Mouse (Mus musculus) limb, embryonic 10.5 days (tissue): ENCODE measurements around the gene Ssr2. TPM values are rescaled to one million over a fixed set of nuclear protein-coding genes. Genes with fewer than 3 reads are reported as not detected.
A peak's percentile ranks its signal among the peaks of the same experiment; 100 is the strongest.

Experiments
- DNase-seq: peaks from one replicate; pipeline ENCODE4 v3.0.0-alpha.2; 2017; ENCODE audit warnings: low spot score
- H3K27ac ChIP-seq: fragments of 300-500 bp; sonication (generic); 2 replicates; pipeline ENCODE4 v1.5.1; 2016; ENCODE audit warnings: mild to moderate bottlenecking
- H3K27me3 ChIP-seq: fragments of 300-500 bp; sonication (generic); 2 replicates; pipeline ENCODE4 v1.6.1; 2016; ENCODE audit warnings: low read depth, mild to moderate bottlenecking; ENCODE audit not compliant: poor library complexity, severe bottlenecking
- H3K36me3 ChIP-seq: fragments of 300-500 bp; sonication (generic); 2 replicates; pipeline ENCODE4 v1.6.1; 2016; ENCODE audit warnings: mild to moderate bottlenecking, moderate library complexity
- H3K4me1 ChIP-seq: fragments of 300-500 bp; sonication (generic); 2 replicates; pipeline ENCODE4 v1.6.1; 2016
- H3K4me3 ChIP-seq: fragments of 300-500 bp; sonication (generic); 2 replicates; pipeline ENCODE4 v1.5.1; 2016; ENCODE audit warnings: mild to moderate bottlenecking, moderate library complexity
- H3K9me3 ChIP-seq: fragments of 300-500 bp; sonication (generic); replicated peaks from 2 replicates; pipeline ENCODE4 v1.6.1; 2016; ENCODE audit warnings: mild to moderate bottlenecking
- WGBS: fragments of 180-500 bp; shearing (Covaris S2); methylation state at CpG from one replicate; pipeline ENCODE4 v1.1.7; 2016; 5-methylcytosine and 5-hydroxymethylcytosine counted together
- polyA plus RNA-seq: library from polyadenylated mRNA; unstranded; fragments of >200 nt; fragmentation: Nextera tagmentation; extraction: Ambion mirVana; gene quantifications from 2 replicates; pipeline ENCODE4 v1.2.1, GENCODE M21; 2016

Ssr2 gene
- polyA plus RNA-seq, 1 experiment from 2014 or later = 199 TPM

DNA sequence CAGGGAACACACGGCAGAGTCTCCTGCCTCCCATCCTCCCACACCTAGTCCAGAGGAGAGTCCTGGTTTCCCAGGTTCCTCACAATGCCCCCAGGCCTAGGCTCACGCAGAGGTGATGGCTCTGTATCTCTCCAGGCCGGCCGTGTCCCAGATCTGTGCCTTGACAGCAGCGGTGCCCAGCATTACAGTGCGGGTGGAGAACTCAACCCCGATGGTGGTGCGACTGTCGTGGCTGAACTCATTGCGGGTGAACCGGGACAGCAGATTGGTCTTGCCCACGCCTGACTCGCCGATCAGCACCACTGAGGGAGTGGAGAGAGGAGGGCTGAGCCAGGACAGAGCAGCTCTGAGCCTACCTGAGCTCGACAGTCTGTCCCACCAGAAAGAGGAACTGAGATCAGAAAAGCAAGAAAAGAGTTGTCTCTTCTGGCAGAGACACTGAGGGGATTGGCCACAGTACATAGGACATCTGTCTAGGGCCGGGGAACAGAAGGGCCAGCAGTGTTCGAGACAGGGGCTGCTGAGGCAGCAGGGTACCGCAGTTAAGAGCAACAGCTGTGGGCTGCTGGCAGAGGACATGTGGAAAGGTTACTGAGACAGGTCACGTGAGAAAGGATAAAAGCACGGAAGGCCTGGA lies 30.6 kb upstream of the Ssr2 start:
- Histone ChIP-seq H3K27ac (no peak overlapping the region), H3K4me3 (no peak overlapping the region), H3K9me3 (no peaks in the 10 kb centered on the region), H3K36me3 (peaks cover 26% of the 10 kb centered on the region), H3K27me3 (no peaks in the 10 kb centered on the region), H3K4me1 (peaks cover 31% of the 10 kb centered on the region)
- 67% methylated on average over 20 of the region's 20 CpGs for WGBS
- no peak for DNase-seq

DNA sequence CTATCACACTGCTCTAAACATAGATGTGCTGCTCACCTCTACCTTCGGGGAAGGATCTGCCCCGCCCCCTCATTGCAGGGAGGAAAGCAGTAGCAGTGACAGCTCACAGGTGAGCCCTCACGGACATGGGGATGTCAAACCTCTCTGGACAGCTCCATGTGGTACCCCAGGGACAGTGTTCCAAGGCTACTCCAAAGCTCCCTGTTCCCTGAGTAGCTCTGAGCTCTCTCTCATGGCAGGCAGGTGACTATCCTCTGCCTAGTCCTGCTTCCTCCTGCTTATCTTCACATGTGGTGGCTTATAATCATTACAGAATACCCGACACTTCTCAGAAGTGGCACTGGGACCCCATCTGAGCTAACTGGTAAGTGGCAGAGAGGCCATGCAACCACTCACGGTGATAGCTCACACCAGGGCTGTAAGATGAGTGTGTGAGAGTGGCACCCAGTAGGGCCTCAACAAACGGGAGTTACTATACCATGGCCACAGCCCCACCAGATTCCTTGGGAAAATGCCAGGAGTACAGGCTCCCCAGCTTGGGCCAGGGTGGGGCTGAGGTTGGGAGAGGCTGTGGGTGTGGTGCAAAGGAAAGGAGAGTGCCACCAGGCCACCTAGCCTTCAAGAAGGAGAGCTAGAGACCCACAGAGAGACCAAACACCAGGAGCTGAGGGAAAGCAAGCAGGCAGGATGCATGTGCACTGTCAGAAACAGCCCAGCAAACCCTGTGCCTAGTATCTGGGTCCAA lies 28.8 kb upstream of the Ssr2 start:
- Histone ChIP-seq H3K9me3 (no peaks in the 10 kb centered on the region), H3K27me3 (no peaks in the 10 kb centered on the region), H3K4me3 (no peak overlapping the region), H3K36me3 (peaks cover 8% of the 10 kb centered on the region), H3K27ac (no peak overlapping the region), H3K4me1 (peaks cover 28% of the 10 kb centered on the region)
- WGBS = 78% methylated on average over 6 of the region's 6 CpGs
- DNase-seq = no peak

DNA sequence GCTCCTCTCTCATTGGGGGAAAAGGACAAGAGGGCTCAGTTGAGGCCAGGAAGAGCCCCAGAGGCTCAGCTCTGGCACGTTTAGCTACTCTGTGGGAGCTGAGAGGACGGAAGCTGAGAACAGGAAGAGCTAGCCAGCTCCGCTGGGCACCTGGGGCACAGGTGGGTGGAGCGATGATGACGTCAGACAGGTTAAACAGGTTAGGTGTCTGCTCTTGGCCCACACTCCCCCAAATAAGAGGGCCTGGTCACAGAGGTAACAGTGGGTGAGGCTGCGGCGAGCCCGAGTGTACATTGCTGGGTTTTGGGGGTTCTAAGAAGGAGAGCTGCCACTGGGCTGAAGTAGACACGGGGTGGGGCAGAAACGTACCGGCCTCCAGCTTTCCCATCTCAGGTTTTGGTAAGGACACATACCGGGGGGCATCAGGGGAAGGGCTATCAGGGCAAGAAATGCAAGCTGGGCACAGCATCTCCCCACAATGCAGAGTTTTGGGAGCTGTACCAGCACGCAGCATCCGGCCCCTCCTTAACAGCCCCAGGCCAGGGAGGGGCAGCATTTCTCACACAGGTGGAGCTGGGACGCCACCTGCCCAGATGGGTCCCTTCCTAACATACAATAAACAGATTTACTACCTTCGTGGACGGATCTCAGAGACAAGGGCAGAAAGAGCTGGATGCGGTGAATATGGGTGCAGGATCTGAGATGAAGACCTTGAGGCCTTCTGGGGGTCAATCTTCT lies 27.3 kb upstream of the Ssr2 start, which contains the start of gene Rab25:
Gene Rab25, minus strand, starts transcription at position 121 of the 738 bp plus-strand sequence.
- Histone ChIP-seq H3K4me3 (no peak within 1 kb of the TSS; the same call in 1 of the 2 replicates), H3K36me3 (0 out of 2 replicates have a peak, but pooled peaks cover 6% of the 10 kb centered on the region), H3K27ac (no peak within 1 kb of the TSS), H3K27me3 (no peaks in the 10 kb centered on the region), H3K9me3 (no peaks in the 10 kb centered on the region), H3K4me1 (peaks cover 33% of the 10 kb centered on the region)
- 42% methylated on average over 18 of the region's 18 CpGs for WGBS
- DNase-seq = no peak

DNA sequence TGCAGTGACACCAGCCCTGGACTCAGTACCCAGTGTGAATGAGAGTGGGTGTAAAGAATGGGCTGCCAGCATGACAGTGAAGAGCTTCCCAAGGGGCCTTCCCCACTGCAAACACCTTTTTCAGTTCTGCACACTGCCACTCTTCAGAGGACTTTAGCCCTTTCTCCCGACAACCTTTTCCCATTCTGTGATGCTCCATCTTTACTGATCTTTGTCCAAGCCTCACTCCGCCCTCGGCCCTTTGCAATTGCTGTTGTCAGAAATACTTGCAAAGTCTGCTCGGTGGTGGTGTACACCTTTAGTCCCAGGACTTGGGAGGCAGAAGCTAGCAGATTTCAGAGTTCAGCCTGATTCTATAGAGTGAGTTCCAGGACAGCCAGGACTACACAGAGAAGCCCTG lies 24.1 kb upstream of the Ssr2 start:
- H3K4me3 ChIP-seq = peak overlapping the region; percentile 92
- DNase-seq = no peak
- peaks cover 42% of the 10 kb centered on the region for H3K4me1 ChIP-seq
- H3K9me3 ChIP-seq = no peaks in the 10 kb centered on the region
- no peak overlapping the region for H3K27ac ChIP-seq
- no peaks in the 10 kb centered on the region for H3K27me3 ChIP-seq
- H3K36me3 ChIP-seq = peaks cover 23% of the 10 kb centered on the region
- 85% methylated on average over 4 of the region's 4 CpGs for WGBS

DNA sequence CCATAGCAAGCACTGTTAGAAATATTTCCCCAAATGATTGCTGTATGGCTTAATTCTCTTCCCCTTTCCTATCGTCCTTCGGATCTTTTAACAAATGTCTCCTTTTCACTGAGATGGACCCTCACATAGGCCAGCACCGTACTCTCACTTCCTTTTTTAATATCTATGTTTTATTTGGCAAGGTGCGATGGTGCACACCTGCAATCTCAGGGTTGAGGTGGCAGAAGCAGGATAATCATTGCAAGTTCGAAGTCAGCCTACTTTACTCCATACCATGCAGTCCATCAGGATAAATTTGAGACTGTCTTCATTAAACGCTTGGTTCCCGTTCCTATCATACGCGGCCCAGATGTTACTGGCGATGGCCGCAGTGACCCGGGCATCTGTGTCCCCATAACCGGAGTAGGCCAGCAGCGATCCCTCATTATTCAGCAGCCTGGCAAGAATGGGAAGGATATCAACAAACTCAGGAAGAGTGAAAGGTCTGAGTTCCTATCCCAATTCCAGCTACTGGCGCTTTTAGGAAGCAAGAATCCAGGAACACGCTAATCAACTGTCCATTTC lies 23.5 kb upstream of the Ssr2 start:
- WGBS = 27% methylated on average over 16 of the region's 16 CpGs
- Histone ChIP-seq H3K36me3 (peaks cover 29% of the 10 kb centered on the region), H3K4me1 (peaks cover 42% of the 10 kb centered on the region), H3K9me3 (no peaks in the 10 kb centered on the region), H3K27ac (peak overlapping the region; percentile 98), H3K27me3 (no peaks in the 10 kb centered on the region), H3K4me3 (peak overlapping the region; percentile 92)
- DNase-seq = no peak

DNA sequence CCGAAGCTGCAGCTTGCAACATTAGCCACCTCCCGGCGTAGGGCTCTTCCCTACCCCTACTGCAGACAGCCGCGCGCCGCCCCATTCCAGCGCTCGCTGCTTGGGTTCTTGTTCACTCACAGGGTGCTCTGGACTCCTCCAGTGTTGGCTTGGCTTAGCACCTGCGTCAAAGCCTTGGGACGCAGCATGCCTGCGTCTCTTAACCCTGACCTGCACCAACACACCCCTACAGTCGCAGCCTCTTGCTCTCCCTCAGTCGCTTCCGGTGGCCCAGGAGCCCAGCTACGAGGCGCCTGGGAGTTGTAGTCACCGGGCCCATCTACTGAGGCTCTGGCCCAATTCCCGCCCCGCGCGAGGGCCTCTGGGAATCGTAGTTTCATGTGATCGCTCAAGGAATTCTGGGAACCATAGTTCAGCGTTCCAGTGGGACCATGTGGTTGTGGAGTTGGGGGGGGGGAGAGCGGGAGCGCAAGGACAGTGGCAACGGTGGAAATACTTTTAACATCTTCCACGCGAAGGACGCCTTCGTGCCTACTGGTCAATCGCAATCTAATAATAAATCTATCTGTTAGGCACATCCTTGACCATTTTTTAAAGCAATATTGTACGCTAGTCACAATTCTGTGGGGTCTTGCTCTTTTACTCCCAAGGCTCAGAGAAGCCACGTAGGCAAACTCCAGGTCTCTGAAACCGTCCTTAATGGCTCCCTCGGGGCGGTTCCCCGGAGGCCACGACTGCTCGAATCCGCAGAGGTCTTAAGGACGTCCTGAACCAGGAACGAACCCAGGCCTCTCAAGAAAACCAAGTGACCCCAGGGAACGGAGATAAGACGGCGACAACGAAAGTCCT lies 22.8 kb upstream of the Ssr2 start, which contains the start of gene Lamtor2:
Gene Lamtor2, minus strand, starts transcription at position 399 of the 849 bp plus-strand sequence.
- peaks cover 42% of the 10 kb centered on the region for H3K4me1 ChIP-seq
- peak within 1 kb of the TSS; percentile 98 for H3K27ac ChIP-seq
- H3K36me3 ChIP-seq = peaks cover 36% of the 10 kb centered on the region
- DNase-seq = peak; percentile 96
- peak within 1 kb of the TSS; percentile 92 for H3K4me3 ChIP-seq
- no peaks in the 10 kb centered on the region for H3K27me3 ChIP-seq
- no peaks in the 10 kb centered on the region for H3K9me3 ChIP-seq
- under 1% methylated on average over 48 of the region's 48 CpGs for WGBS

DNA sequence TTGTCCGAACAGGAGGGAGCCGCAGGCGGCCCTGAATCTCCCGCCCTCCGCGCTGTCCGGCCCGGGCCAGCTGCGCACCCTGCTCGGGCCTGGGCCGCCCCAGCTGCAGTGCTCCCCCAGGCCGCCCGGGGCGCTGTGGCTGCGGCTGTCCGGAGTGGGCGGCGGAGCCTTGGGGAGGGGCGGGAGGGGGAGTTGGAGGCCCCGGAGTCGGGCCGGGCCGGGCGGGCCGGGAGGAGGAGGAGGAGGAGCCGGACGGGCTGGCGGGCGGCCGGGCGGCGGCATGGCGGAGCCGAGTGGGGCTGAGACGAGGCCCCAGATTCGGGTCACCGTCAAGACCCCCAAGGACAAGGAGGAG lies 22.2 kb upstream of the Ssr2 start, which contains the start of gene Ubqln4:
Gene Ubqln4, plus strand, starts transcription at position 234 of the 355 bp plus-strand sequence.
- Histone ChIP-seq H3K4me3 (peak within 1 kb of the TSS; percentile 92), H3K9me3 (no peaks in the 10 kb centered on the region), H3K27me3 (no peaks in the 10 kb centered on the region), H3K4me1 (peaks cover 37% of the 10 kb centered on the region), H3K27ac (peak within 1 kb of the TSS; percentile 98), H3K36me3 (peaks cover 40% of the 10 kb centered on the region)
- under 1% methylated on average over 34 of the region's 37 CpGs for WGBS
- DNase-seq = peak; percentile 96

DNA sequence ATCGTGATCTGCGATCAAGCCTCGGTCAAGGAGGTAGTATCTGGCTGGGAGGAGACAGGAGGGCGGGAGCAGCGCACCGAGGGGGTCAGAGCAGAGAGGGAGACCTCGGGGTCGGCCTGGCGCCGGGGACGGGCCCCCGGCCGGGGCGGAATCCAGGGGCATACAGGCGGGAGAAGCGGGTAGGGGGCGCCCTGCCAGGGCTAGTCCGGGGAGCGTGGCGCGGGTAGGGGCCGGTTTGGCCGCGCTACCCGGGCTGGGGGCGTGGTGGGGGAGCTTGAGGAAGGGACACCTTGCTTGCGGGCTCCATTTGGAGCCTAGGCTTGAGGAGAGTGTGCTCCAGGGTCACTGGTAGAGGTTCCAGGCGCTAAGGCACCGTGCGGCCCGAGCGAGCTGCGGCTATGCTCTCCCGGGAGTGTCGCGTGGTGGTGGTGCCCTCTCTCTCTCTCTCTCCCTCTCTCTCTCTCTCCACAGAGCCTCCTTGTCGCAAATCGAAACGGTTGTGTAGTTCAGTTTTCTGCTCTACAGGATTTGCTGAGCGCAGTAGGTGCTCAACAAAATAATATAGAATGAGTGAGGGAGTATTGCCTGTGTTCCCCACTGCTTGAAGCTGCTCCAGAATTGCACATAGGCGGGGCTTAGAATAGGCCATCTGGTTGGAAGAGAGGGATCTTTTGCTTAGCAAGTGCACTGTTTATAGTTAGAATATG lies 21.6 kb upstream of the Ssr2 start:
- no peaks in the 10 kb centered on the region for H3K27me3 ChIP-seq
- DNase-seq = no peak
- H3K4me1 ChIP-seq = peaks cover 37% of the 10 kb centered on the region

DNA sequence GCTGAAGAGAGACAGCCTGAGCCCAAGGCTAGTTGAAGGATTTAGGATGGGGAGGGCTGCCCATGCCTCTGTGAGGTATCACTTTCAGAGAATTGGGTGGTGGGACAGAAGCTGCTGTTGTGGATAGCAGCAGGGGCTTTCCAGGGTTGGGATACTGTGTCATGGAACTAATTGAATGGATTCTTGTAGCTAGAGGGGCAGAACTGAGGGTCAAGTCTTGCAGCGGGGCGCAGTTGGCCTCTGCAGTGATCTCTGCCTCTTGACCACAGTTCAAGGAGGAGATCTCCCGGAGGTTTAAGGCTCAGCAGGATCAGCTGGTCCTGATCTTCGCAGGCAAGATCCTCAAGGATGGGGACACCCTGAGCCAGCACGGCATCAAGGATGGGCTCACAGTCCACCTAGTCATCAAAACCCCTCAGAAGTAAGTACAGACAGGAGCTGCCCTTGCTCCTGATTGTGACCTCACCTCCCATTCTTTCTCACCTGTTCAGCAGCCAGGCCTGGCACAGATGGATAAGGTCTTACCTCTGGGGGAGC lies 20.5 kb upstream of the Ssr2 start:
- no peaks in the 10 kb centered on the region for H3K27me3 ChIP-seq
- H3K9me3 ChIP-seq = no peaks in the 10 kb centered on the region
- WGBS = 93% methylated on average over 5 of the region's 5 CpGs
- H3K4me1 ChIP-seq = peaks cover 37% of the 10 kb centered on the region
- H3K27ac ChIP-seq = no peak overlapping the region
- H3K4me3 ChIP-seq = peak overlapping the region; percentile 92; the same call in 1 of the 2 replicates
- DNase-seq = no peak
- peaks cover 53% of the 10 kb centered on the region for H3K36me3 ChIP-seq

More for the DNA sequence above, 21.6 kb upstream of the Ssr2 start:
- no peaks in the 10 kb centered on the region for H3K9me3 ChIP-seq
- peaks cover 45% of the 10 kb centered on the region for H3K36me3 ChIP-seq
- under 1% methylated on average over 41 of the region's 41 CpGs for WGBS
- peak overlapping the region; percentile 98 for H3K27ac ChIP-seq
- peak overlapping the region; percentile 92 for H3K4me3 ChIP-seq

DNA sequence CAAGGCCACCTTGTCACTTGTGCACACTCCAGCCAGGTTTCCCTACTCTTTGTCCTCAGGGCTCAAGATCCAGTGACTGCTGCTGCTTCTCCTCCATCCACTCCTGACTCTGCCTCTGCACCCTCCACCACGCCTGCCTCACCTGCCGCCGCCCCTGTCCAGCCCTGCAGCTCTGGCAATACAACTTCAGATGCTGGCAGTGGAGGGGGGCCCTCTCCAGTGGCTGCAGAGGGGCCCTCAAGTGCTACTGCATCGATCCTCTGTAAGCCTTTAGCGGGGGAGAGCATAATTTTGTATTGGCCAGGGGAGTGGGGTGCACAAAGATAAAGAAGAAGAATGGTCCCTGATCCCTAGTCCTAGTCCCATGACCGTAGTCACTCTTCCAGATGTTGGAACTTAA lies 19.9 kb upstream of the Ssr2 start:
- no peak for DNase-seq
- H3K27ac ChIP-seq = no peak overlapping the region

DNA sequence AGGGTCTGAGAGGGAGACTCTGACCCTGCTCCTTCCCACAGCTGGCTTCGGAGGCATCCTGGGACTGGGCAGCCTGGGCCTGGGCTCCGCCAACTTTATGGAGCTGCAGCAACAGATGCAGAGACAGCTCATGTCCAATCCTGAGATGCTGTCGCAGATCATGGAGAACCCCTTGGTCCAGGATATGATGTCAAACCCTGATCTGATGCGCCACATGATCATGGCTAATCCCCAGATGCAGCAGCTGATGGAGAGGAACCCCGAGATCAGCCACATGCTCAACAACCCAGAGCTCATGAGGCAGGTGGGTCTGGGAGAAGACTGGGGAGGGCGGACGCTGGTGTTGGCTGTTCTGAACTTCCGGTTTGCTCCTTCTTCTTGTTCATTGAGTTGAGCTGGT lies 19.1 kb upstream of the Ssr2 start:
- H3K9me3 ChIP-seq = no peaks in the 10 kb centered on the region
- peaks cover 67% of the 10 kb centered on the region for H3K36me3 ChIP-seq
- no peak overlapping the region for H3K4me3 ChIP-seq
- no peaks in the 10 kb centered on the region for H3K27me3 ChIP-seq
- WGBS = 95% methylated on average over 8 of the region's 8 CpGs
- peaks cover 32% of the 10 kb centered on the region for H3K4me1 ChIP-seq
- no peak for DNase-seq
- no peak overlapping the region for H3K27ac ChIP-seq

More for the DNA sequence above, 19.9 kb upstream of the Ssr2 start:
- peaks cover 37% of the 10 kb centered on the region for H3K4me1 ChIP-seq
- peak overlapping the region; percentile 7; the same call in 1 of the 2 replicates for H3K4me3 ChIP-seq
- H3K36me3 ChIP-seq = peaks cover 58% of the 10 kb centered on the region
- H3K9me3 ChIP-seq = no peaks in the 10 kb centered on the region
- WGBS = 96% methylated on average over 6 of the region's 6 CpGs
- no peaks in the 10 kb centered on the region for H3K27me3 ChIP-seq
